In genomic region chr6:34193708-34194475, GRCm38 (mm10) we compare ENCODE assay signal across 8 mouse cellular contexts. TPM values are rescaled to one million over a fixed set of nuclear protein-coding genes. Genes with fewer than 3 reads are reported as not detected.
DNase-seq lines count a peak whose midpoint lies in the region; ATAC-seq lines count a peak whose summit lies in the region.

No protein-coding gene starts in this region.

- H3K27me3 ChIP-seq in forebrain, embryonic 11.5 days (ENCODE audit: control insufficient read depth, insufficient read depth, low read length), result no peaks in the 10 kb centered on the region
- H3K27me3 ChIP-seq in hindbrain, embryonic 14.5 days (ENCODE audit: control insufficient read depth, insufficient read depth, low read length), result no peaks in the 10 kb centered on the region

- WGBS in forebrain, embryonic 11.5 days, result 62% methylated on average over 12 of the region's 12 CpGs
- 59% methylated on average over 12 of the region's 12 CpGs for WGBS in hindbrain, embryonic 14.5 days

- H3K9me3 ChIP-seq in forebrain, embryonic 11.5 days (ENCODE audit: control insufficient read depth, low read length), result no peaks in the 10 kb centered on the region; the same call in 1 of the 2 replicates
- H3K9me3 ChIP-seq in hindbrain, embryonic 14.5 days (ENCODE audit: control insufficient read depth, low read length), result no peaks in the 10 kb centered on the region

- no peak overlapping the region for H3K4me3 ChIP-seq in forebrain, embryonic 11.5 days (ENCODE audit: low read depth, low read length)
- H3K4me3 ChIP-seq in hindbrain, embryonic 14.5 days (replicated peaks; ENCODE audit: low read length), result no peak overlapping the region

- ATAC-seq in forebrain, embryonic 11.5 days (replicated peaks; ENCODE audit: low FRiP score), result peak; percentile 64; the same call in 1 of the 2 replicates
- ATAC-seq in hindbrain, embryonic 14.5 days (ENCODE audit: low FRiP score), result peak; percentile 84

- H3K4me1 ChIP-seq in forebrain, embryonic 11.5 days (replicated peaks; ENCODE audit: control insufficient read depth, insufficient read depth, low read length), result no peaks in the 10 kb centered on the region
- no peaks in the 10 kb centered on the region for H3K4me1 ChIP-seq in hindbrain, embryonic 14.5 days (replicated peaks; ENCODE audit: control insufficient read depth, insufficient read depth, low read length)

- peak; percentile 33 to 81 for DNase-seq in adrenal gland, adult (ENCODE audit: inconsistent age in 2 of 2, low spot score in 1 of 2)
- no peak for DNase-seq in adrenal gland, adult 8-10 months
- peak; percentile 51 for DNase-seq in brain, embryonic 18.5 days (ENCODE audit: low read depth, low spot score)
- peak; percentile 77 for DNase-seq in forebrain, embryonic 11.5 days (ENCODE audit: low spot score)
- DNase-seq in hindbrain, embryonic 14.5 days (ENCODE audit: low spot score), result peak; percentile 85
- DNase-seq in layer of hippocampus, postnatal 36 days, result peak; percentile 57 to 58
- DNase-seq in lung, postnatal 4 days, result peak; percentile 39 to 73
- DNase-seq in retina, postnatal 1 day, result peak; percentile 85

- no peak overlapping the region for H3K9ac ChIP-seq in forebrain, embryonic 11.5 days (ENCODE audit: low read length)
- H3K9ac ChIP-seq in hindbrain, embryonic 14.5 days, result no peak overlapping the region

- no peaks in the 10 kb centered on the region for H3K36me3 ChIP-seq in forebrain, embryonic 11.5 days (ENCODE audit: control insufficient read depth, insufficient read depth, low read length)
- no peaks in the 10 kb centered on the region for H3K36me3 ChIP-seq in hindbrain, embryonic 14.5 days (replicated peaks; ENCODE audit: control insufficient read depth, insufficient read depth)

- no peak overlapping the region for H3K27ac ChIP-seq in forebrain, embryonic 11.5 days (ENCODE audit: low read depth, low read length)
- H3K27ac ChIP-seq in hindbrain, embryonic 14.5 days, result peak overlapping the region; percentile 51; the same call in 1 of the 2 replicates

- no peak overlapping the region for H3K4me2 ChIP-seq in forebrain, embryonic 11.5 days (ENCODE audit: low read depth, low read length, severe bottlenecking)
- no peak overlapping the region for H3K4me2 ChIP-seq in hindbrain, embryonic 14.5 days (replicated peaks)

RNA-seq across cellular contexts. Expression of gene Slc35b4, which starts 17.0 kb away (rescaled TPM):
- 10 to 100 TPM; 38.6 to 47.2 (median 41.5) TPM for total RNA-seq in adrenal gland, adult 8-10 months (2022)
- 47.1 and 49.6 TPM in 2 replicates for polyA plus RNA-seq in forebrain, embryonic 11.5 days (2014; fragmentation: Nextera tagmentation; extraction: Ambion mirVana)
- 46.5 and 51.0 TPM in 2 replicates for polyA plus RNA-seq in hindbrain, embryonic 14.5 days (2014; fragmentation: Nextera tagmentation; extraction: Ambion mirVana)
- total RNA-seq in layer of hippocampus, postnatal 36 days (2021), result 10 to 100 TPM; 57.8 to 61.0 TPM
